Mouse (Mus musculus): ENCODE results near the gene Ccdc28b. TPM values are rescaled to one million over a fixed set of nuclear protein-coding genes. Genes with fewer than 3 reads are reported as not detected.

Ccdc28b gene
- polyA plus RNA-seq, 1 experiment from 2014 or later, result 127 TPM

GRCm38 (mm10) chr4:129572236-129573092, 51.3 kb downstream of the Ccdc28b start:
- Histone ChIP-seq H3K4me2 (ENCODE audit: low read length) (no peak overlapping the region), H3K27me3 (ENCODE audit: control insufficient read depth, insufficient read depth, low read length) (no peaks in the 10 kb centered on the region)
- 88% methylated on average over 13 of the region's 13 CpGs for WGBS

GRCm38 (mm10) chr4:129571551-129572084, 52.1 kb downstream of the Ccdc28b start:
- WGBS, result 68% methylated on average over 8 of the region's 8 CpGs
- H3K4me2 ChIP-seq (ENCODE audit: low read length), result no peak overlapping the region
- H3K4me1 ChIP-seq (ENCODE audit: control insufficient read depth, insufficient read depth, low read length), result no peaks in the 10 kb centered on the region
- no peak overlapping the region for H3K27ac ChIP-seq (replicated peaks; ENCODE audit: low read depth, low read length)
- DNase-seq, result no peak
- ATAC-seq (ENCODE audit: low FRiP score, low TSS enrichment), result no peak
- no peaks in the 10 kb centered on the region for H3K36me3 ChIP-seq (ENCODE audit: control insufficient read depth, insufficient read depth, low read length)
- no peak overlapping the region for H3K9ac ChIP-seq (replicated peaks; ENCODE audit: low read length)
- H3K27me3 ChIP-seq (ENCODE audit: control insufficient read depth, insufficient read depth, low read length), result no peaks in the 10 kb centered on the region
- H3K9me3 ChIP-seq (ENCODE audit: control insufficient read depth, low read length), result no peaks in the 10 kb centered on the region
- no peak overlapping the region for H3K4me3 ChIP-seq (replicated peaks; ENCODE audit: low read depth, low read length)

More at GRCm38 (mm10) chr4:129572236-129573092, 51.3 kb downstream of the Ccdc28b start:
- DNase-seq (no peak), ATAC-seq (ENCODE audit: low FRiP score, low TSS enrichment) (no peak)
- H3K9ac ChIP-seq (replicated peaks; ENCODE audit: low read length), result no peak overlapping the region
- H3K4me3 ChIP-seq (replicated peaks; ENCODE audit: low read depth, low read length), result no peak overlapping the region
- no peak overlapping the region for H3K27ac ChIP-seq (replicated peaks; ENCODE audit: low read depth, low read length)
- H3K9me3 ChIP-seq (ENCODE audit: control insufficient read depth, low read length), result no peaks in the 10 kb centered on the region
- H3K4me1 ChIP-seq (ENCODE audit: control insufficient read depth, insufficient read depth, low read length), result 0 out of 2 replicates have a peak, but pooled peaks cover 8% of the 10 kb centered on the region
- no peaks in the 10 kb centered on the region for H3K36me3 ChIP-seq (ENCODE audit: control insufficient read depth, insufficient read depth, low read length)

DNA sequence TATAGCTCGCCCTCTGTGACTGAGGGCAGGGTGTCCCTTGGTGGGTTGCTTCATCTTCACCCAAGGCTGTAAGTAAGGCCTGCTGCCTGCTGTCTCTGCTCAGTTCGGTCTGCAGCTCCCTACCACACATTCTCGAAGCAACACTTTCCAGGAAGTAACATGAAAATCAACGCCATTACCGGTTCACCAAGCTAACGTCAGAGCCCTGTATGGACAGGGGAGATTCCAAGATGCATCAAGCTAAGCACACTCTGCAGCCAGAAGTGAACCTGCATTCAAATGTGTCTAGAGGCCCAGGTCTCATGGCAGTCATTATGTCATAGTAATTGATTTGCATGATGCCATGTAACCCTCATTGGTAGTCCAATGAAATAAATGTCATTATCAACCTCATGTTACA, 53.7 kb downstream of the Ccdc28b start:
- ATAC-seq (ENCODE audit: low FRiP score, low TSS enrichment), result no peak
- 90% methylated on average over 6 of the region's 6 CpGs for WGBS
- no peaks in the 10 kb centered on the region for H3K9me3 ChIP-seq (ENCODE audit: control insufficient read depth, low read length)

More for the DNA sequence above, 53.7 kb downstream of the Ccdc28b start:
- Histone ChIP-seq H3K4me2 (ENCODE audit: low read length) (no peak overlapping the region), H3K9ac (replicated peaks; ENCODE audit: low read length) (no peak overlapping the region), H3K27ac (replicated peaks; ENCODE audit: low read depth, low read length) (no peak overlapping the region), H3K36me3 (ENCODE audit: control insufficient read depth, insufficient read depth, low read length) (no peaks in the 10 kb centered on the region), H3K4me1 (ENCODE audit: control insufficient read depth, insufficient read depth, low read length) (no peaks in the 10 kb centered on the region), H3K27me3 (ENCODE audit: control insufficient read depth, insufficient read depth, low read length) (no peaks in the 10 kb centered on the region), H3K4me3 (replicated peaks; ENCODE audit: low read depth, low read length) (no peak overlapping the region)
- DNase-seq, result no peak

Other genes starting within 250 kb of the Ccdc28b start
- 12.4 and 13.3 TPM in 2 replicates for gene Zbtb8a, start 245.8 kb downstream of the Ccdc28b start, polyA plus RNA-seq (2014; fragmentation: Nextera tagmentation; extraction: Ambion mirVana)
- gene Zbtb8b, start 183.1 kb downstream of the Ccdc28b start, polyA plus RNA-seq (2014; fragmentation: Nextera tagmentation; extraction: Ambion mirVana), result 15.9 and 17.6 TPM in 2 replicates
- 31.4 and 35.7 TPM in 2 replicates for gene Bsdc1, start 162.4 kb downstream of the Ccdc28b start, polyA plus RNA-seq (2014; fragmentation: Nextera tagmentation; extraction: Ambion mirVana)
- gene Tssk3, start 132.9 kb downstream of the Ccdc28b start, polyA plus RNA-seq (2014; fragmentation: Nextera tagmentation; extraction: Ambion mirVana), result 0.38 and 0.74 TPM in 2 replicates
- gene Fam229a, start 132.8 kb downstream of the Ccdc28b start, polyA plus RNA-seq (2014; fragmentation: Nextera tagmentation; extraction: Ambion mirVana), result 0.69 TPM in 1 of 2 replicates, not detected in the other
- 1,591 and 1,713 TPM in 2 replicates for gene Marcksl1, start 110.4 kb downstream of the Ccdc28b start, polyA plus RNA-seq (2014; fragmentation: Nextera tagmentation; extraction: Ambion mirVana)
- gene Hdac1, start 81.2 kb downstream of the Ccdc28b start, polyA plus RNA-seq (2014; fragmentation: Nextera tagmentation; extraction: Ambion mirVana), result 73.6 and 101 TPM in 2 replicates
- gene Lck, start 50.3 kb downstream of the Ccdc28b start, polyA plus RNA-seq (2014; fragmentation: Nextera tagmentation; extraction: Ambion mirVana), result 9.0 and 13.6 TPM in 2 replicates
- 0.24 TPM in 1 of 2 replicates, not detected in the other for gene Fam167b, start 45.4 kb downstream of the Ccdc28b start, polyA plus RNA-seq (2014; fragmentation: Nextera tagmentation; extraction: Ambion mirVana)
- 232 and 238 TPM in 2 replicates for gene Eif3i, start 23.3 kb downstream of the Ccdc28b start, polyA plus RNA-seq (2014; fragmentation: Nextera tagmentation; extraction: Ambion mirVana)
- gene Tmem234, start 23.3 kb downstream of the Ccdc28b start, polyA plus RNA-seq (2014; fragmentation: Nextera tagmentation; extraction: Ambion mirVana), result 181 and 186 TPM in 2 replicates
- gene Dcdc2b, start 9.7 kb downstream of the Ccdc28b start, polyA plus RNA-seq (2014; fragmentation: Nextera tagmentation; extraction: Ambion mirVana), result 2.9 and 4.4 TPM in 2 replicates
- 25.0 and 28.0 TPM in 2 replicates for gene Iqcc, start 4.8 kb downstream of the Ccdc28b start, polyA plus RNA-seq (2014; fragmentation: Nextera tagmentation; extraction: Ambion mirVana)
- 37.4 and 64.1 TPM in 2 replicates for gene Txlna, start 17.1 kb upstream of the Ccdc28b start, polyA plus RNA-seq (2014; fragmentation: Nextera tagmentation; extraction: Ambion mirVana)
- gene Kpna6, start 48.8 kb upstream of the Ccdc28b start, polyA plus RNA-seq (2014; fragmentation: Nextera tagmentation; extraction: Ambion mirVana), result 16.2 and 17.1 TPM in 2 replicates
- gene Tmem39b, start 72.9 kb upstream of the Ccdc28b start, polyA plus RNA-seq (2014; fragmentation: Nextera tagmentation; extraction: Ambion mirVana), result 43.5 and 48.6 TPM in 2 replicates
- gene Khdrbs1, start 118.4 kb upstream of the Ccdc28b start, polyA plus RNA-seq (2014; fragmentation: Nextera tagmentation; extraction: Ambion mirVana), result 119 and 154 TPM in 2 replicates
- gene Ptp4a2, start 187.3 kb upstream of the Ccdc28b start, polyA plus RNA-seq (2014; fragmentation: Nextera tagmentation; extraction: Ambion mirVana), result 184 and 256 TPM in 2 replicates

Measured in midbrain, embryonic 14.5 days (tissue).